Mouse (Mus musculus): ENCODE results near the gene Kctd12.

DNA sequence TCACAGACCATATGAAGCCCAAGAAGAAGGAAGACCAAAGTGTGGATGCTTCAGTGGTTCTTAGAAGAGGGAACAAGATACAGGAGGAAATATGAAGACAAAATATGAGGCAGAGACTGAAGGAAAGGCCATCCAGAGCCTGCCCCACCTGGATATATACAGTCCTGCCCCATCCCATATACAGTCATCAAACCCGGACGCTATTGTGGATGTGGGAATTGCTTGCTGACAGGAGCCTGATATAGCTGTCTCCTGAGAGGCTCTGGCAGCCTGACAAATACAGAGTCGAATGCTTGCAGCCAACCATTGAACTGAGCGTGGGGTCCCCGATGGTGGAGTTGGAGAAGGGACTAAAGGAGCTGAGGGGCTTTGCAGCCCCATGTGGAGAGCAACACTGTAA, 13.6 kb downstream of the Kctd12 start:
- no peak for TF ChIP-seq CTCF (IDR thresholded peaks at IDR 0.05; ENCODE audit: extremely low read depth, insufficient read length, insufficient replicate concordance, low read depth, low read length)
- no peak for TF ChIP-seq POLR2A (IDR thresholded peaks at IDR 0.05; ENCODE audit: low read depth, low read length)
